Mouse (Mus musculus) forebrain, embryonic 16.5 days (tissue): ENCODE results near the gene Ift46. TPM values are rescaled to one million over a fixed set of nuclear protein-coding genes. Genes with fewer than 3 reads are reported as not detected.

Source experiments
- ATAC-seq: fragments of 200-750 bp; cut with Nextera tagmentation; 2 replicates; pipeline ENCODE4 v1.8.0; 2017; ENCODE audit warnings: mild to moderate bottlenecking, moderate library complexity
- H3K27ac ChIP-seq: fragments of 300-500 bp; sonication (generic); 2 replicates; pipeline ENCODE4 v1.5.1; 2014; ENCODE audit warnings: low read length, control low read depth
- H3K27me3 ChIP-seq: fragments of 300-500 bp; sonication (generic); replicated peaks from 2 replicates; pipeline ENCODE4 v1.6.1; 2014; ENCODE audit warnings: low read length; ENCODE audit not compliant: control insufficient read depth, insufficient read depth
- H3K36me3 ChIP-seq: fragments of 300-500 bp; sonication (generic); 2 replicates; pipeline ENCODE4 v1.6.1; 2014; ENCODE audit not compliant: control insufficient read depth, insufficient read depth
- H3K4me1 ChIP-seq: fragments of 300-500 bp; sonication (generic); replicated peaks from 2 replicates; pipeline ENCODE4 v1.6.1; 2014; ENCODE audit warnings: low read length; ENCODE audit not compliant: control insufficient read depth, insufficient read depth
- H3K4me2 ChIP-seq: fragments of 300-500 bp; sonication (generic); 2 replicates; pipeline ENCODE4 v1.6.1; 2014; ENCODE audit warnings: mild to moderate bottlenecking, low read length, control low read depth
- H3K4me3 ChIP-seq: fragments of 300-500 bp; sonication (generic); replicated peaks from 2 replicates; pipeline ENCODE4 v1.5.1; 2014; ENCODE audit warnings: mild to moderate bottlenecking, low read length, control low read depth
- H3K9ac ChIP-seq: fragments of 300-500 bp; sonication (generic); replicated peaks from 2 replicates; pipeline ENCODE4 v1.6.1; 2014; ENCODE audit warnings: low read depth, low read length, control low read depth
- H3K9me3 ChIP-seq: fragments of 300-500 bp; sonication (generic); 2 replicates; pipeline ENCODE4 v1.6.1; 2016; ENCODE audit warnings: low read length; ENCODE audit not compliant: control insufficient read depth
- WGBS: fragments of 180-500 bp; shearing (Covaris S2); extraction: QIAGEN DNeasy Blood & Tissue Kit; methylation state at CpG from one replicate; pipeline ENCODE4 v1.1.7; 2014; 5-methylcytosine and 5-hydroxymethylcytosine counted together
- polyA plus RNA-seq: library from polyadenylated mRNA; unstranded; fragments of >200 nt; fragmentation: Nextera tagmentation; extraction: Ambion mirVana; gene quantifications from 2 replicates; pipeline ENCODE4 v1.2.1, GENCODE M21; 2015

Ift46 gene
- polyA plus RNA-seq, 1 experiment from 2014 or later, result 184 TPM

- Histone ChIP-seq H3K4me3 (no peak overlapping the region), H3K9ac (no peak overlapping the region)
Measured at GRCm38 (mm10) chr9:44723521-44724041, 44.1 kb upstream of the Ift46 start.

DNA sequence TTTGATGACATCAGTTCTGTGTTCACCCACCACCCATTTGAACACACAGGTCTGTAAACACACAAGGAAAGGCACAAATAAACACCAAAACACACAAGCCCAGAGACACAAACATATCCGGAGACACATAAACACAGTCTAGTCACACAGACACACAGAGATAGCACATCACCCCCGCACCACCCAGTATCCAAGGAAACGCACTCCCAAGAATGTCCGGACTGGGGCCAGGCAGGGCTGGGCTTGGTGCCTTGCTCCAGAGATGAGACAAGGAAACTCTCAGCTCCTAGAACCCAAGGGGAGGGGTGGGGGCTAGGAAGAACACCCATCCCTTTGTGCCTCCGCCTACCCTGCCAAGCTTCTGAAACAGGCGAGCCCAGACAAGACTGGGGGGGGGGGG lies 43.5 kb upstream of the Ift46 start:
- no peaks in the 10 kb centered on the region for H3K36me3 ChIP-seq
- 40% methylated on average over 6 of the region's 6 CpGs for WGBS
- H3K4me1 ChIP-seq, result peaks cover 48% of the 10 kb centered on the region
- peak overlapping the region; percentile 68; the same call in 1 of the 2 replicates for H3K27ac ChIP-seq
- no peak overlapping the region for H3K4me3 ChIP-seq
- no peak overlapping the region for H3K4me2 ChIP-seq
- H3K9me3 ChIP-seq, result no peaks in the 10 kb centered on the region
- H3K9ac ChIP-seq, result no peak overlapping the region
- no peak for ATAC-seq
- no peaks in the 10 kb centered on the region for H3K27me3 ChIP-seq

More at GRCm38 (mm10) chr9:44723521-44724041, 44.1 kb upstream of the Ift46 start:
- Histone ChIP-seq H3K27me3 (no peaks in the 10 kb centered on the region), H3K4me1 (peaks cover 51% of the 10 kb centered on the region), H3K36me3 (no peaks in the 10 kb centered on the region), H3K9me3 (no peaks in the 10 kb centered on the region), H3K4me2 (no peak overlapping the region), H3K27ac (peak overlapping the region; percentile 68)
- ATAC-seq, result no peak
- 53% methylated on average over 11 of the region's 11 CpGs for WGBS

DNA sequence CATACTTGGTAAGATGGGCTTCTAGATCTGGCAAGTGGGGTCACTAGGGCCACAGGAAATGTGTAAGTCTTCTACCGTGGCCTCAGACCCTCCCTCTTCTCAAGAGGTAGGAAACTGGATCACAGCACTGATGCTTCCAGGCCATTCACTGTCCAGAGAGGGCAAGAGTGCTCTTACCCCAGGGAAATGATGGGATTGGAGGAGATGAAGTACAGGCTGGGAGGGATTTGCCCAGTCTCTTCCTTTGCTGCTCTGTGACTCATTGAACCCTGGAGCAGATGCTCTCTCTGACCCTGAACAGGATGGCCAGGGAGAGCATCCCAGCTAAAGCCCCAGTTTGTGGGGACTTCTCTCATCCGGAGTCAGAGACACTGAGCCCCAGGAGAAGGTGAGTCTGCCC lies 43.0 kb upstream of the Ift46 start:
- Histone ChIP-seq H3K27ac (no peak overlapping the region), H3K4me3 (no peak overlapping the region), H3K27me3 (no peaks in the 10 kb centered on the region), H3K4me2 (no peak overlapping the region), H3K9ac (no peak overlapping the region), H3K9me3 (no peaks in the 10 kb centered on the region), H3K36me3 (no peaks in the 10 kb centered on the region), H3K4me1 (peaks cover 43% of the 10 kb centered on the region)
- no peak for ATAC-seq
- WGBS, result 50% methylated on average over 2 of the region's 2 CpGs

- Histone ChIP-seq H3K9me3 (no peaks in the 10 kb centered on the region), H3K27me3 (no peaks in the 10 kb centered on the region), H3K4me3 (no peak overlapping the region), H3K36me3 (no peaks in the 10 kb centered on the region), H3K9ac (no peak overlapping the region), H3K27ac (no peak overlapping the region), H3K4me2 (no peak overlapping the region), H3K4me1 (peaks cover 29% of the 10 kb centered on the region)
- WGBS, result 33% methylated on average over 10 of the region's 10 CpGs
- ATAC-seq, result peak; percentile 29; the same call in 1 of the 2 replicates
Measured at GRCm38 (mm10) chr9:44726431-44727146, 41.1 kb upstream of the Ift46 start.

- Histone ChIP-seq H3K9me3 (no peaks in the 10 kb centered on the region), H3K27me3 (no peaks in the 10 kb centered on the region), H3K36me3 (no peaks in the 10 kb centered on the region), H3K9ac (no peak overlapping the region), H3K27ac (no peak overlapping the region), H3K4me1 (peaks cover 26% of the 10 kb centered on the region), H3K4me3 (no peak overlapping the region), H3K4me2 (no peak overlapping the region)
- ATAC-seq, result no peak
- 62% methylated on average over 5 of the region's 5 CpGs for WGBS
Measured at GRCm38 (mm10) chr9:44727441-44727840, 40.3 kb upstream of the Ift46 start.

DNA sequence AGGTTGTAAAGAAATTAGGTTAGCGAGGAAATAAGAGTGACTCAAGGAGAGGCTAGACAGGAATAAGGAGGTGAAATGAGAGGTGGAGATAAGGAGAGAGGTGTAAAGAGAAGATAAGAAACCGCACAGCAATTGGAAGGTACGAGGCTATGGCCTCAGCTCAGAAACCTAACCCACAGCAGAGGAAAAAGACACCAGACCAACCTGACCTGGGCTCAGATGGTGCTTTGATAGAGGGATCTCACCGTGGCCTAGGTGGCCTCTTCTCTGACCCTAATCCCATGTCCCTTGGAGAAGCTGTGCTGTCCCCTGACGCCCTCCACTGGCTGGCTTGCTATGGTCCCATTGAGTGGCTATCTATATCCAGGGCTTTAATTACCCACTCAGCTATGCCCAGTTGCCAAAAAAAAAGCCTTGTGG lies 35.6 kb upstream of the Ift46 start:
- ATAC-seq, result no peak
- H3K4me2 ChIP-seq, result no peak overlapping the region
- WGBS, result 72% methylated on average over 5 of the region's 5 CpGs

DNA sequence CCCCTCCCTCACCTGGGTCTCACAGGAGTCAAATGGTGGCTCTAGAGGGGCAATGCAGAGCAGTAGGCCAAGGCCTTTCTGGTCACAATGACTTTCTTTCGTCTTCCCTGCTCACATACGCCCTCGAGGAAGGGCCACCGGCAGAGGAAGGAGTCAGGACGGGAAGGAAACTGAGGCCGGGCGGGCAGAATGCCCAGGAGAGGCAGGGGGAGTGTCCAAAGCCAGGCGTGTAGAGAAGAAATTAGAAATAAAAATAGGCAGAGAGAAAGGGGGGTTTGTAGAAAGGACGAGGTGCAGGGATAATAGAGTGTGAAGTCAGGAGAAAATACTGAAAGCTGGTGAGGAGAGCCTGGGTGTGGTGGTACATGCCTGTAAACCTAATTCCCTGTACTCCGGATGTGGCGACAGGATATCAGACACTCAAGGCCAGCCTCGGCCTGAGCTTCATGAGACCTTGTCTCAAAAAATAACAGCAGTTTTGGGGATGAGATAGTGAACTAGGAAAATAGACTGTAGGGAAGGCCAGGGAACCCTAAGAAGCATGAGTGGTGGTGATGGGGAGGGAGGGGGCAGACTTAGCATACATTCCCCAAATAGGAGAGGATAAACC lies 34.7 kb upstream of the Ift46 start:
- ATAC-seq, result no peak
- WGBS, result 57% methylated on average over 12 of the region's 12 CpGs
- no peak overlapping the region for H3K9ac ChIP-seq
- H3K36me3 ChIP-seq, result no peaks in the 10 kb centered on the region
- H3K27ac ChIP-seq, result no peak overlapping the region
- H3K27me3 ChIP-seq, result no peaks in the 10 kb centered on the region
- peaks cover 21% of the 10 kb centered on the region for H3K4me1 ChIP-seq
- no peak overlapping the region; the same call in 1 of the 2 replicates for H3K4me3 ChIP-seq
- no peaks in the 10 kb centered on the region for H3K9me3 ChIP-seq
- peak overlapping the region; percentile 95; the same call in 1 of the 2 replicates for H3K4me2 ChIP-seq

More for the DNA sequence above, 35.6 kb upstream of the Ift46 start:
- Histone ChIP-seq H3K27ac (no peak overlapping the region), H3K27me3 (no peaks in the 10 kb centered on the region), H3K9me3 (no peaks in the 10 kb centered on the region), H3K36me3 (no peaks in the 10 kb centered on the region), H3K4me1 (peaks cover 21% of the 10 kb centered on the region), H3K4me3 (no peak overlapping the region), H3K9ac (no peak overlapping the region)

- Histone ChIP-seq H3K9me3 (no peaks in the 10 kb centered on the region), H3K4me3 (peak overlapping the region; percentile 65), H3K4me2 (peak overlapping the region; percentile 95), H3K9ac (peak overlapping the region; percentile 69), H3K4me1 (peaks cover 21% of the 10 kb centered on the region), H3K36me3 (no peaks in the 10 kb centered on the region), H3K27me3 (no peaks in the 10 kb centered on the region), H3K27ac (no peak overlapping the region)
- under 1% methylated on average over 79 of the region's 79 CpGs for WGBS
- peak; percentile 52; the same call in 1 of the 2 replicates for ATAC-seq
Measured at GRCm38 (mm10) chr9:44733671-44734523, 33.8 kb upstream of the Ift46 start.
